Mouse (Mus musculus): ENCODE data around the gene Pim3.

Gene Pim3

DNA sequence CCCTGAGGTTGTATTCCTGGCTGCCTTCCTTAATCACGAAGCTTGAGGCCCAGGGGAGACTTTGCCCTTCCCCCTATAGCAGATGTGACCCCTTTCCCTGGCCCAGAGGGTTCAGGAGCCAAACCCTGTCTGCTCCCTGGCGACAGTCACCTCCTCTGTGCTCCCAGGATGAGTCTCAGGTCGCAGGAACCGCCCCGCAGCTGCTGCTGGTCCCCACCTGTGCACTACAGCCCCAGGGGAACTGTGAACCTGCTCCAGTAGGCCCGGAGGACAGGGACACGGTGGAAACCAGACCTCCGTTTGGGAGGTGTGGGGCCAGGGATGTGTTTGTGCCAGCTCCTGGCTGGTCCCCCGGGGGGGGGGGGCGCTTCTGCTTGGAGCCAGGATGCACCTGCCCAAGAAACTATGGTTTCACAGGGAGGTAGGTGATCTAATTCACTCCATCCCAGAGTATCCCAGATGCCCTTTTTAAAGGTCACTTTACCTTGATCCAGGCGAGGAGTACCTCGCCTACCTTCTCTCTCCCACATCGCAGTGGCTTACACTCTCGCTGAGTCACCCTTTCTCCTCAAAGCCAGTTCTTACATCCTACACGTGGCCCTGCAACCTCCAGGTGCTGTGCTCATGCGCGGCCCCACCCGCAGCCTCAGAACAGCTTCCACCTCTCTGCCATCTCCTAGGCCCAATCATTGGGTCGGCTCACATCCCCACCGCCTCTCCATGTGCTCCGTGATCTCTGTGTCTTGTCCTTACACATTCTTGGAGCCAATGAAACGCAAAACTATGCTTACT, 19.5 kb downstream of the Pim3 start:
- DNase-seq = no peak

DNA sequence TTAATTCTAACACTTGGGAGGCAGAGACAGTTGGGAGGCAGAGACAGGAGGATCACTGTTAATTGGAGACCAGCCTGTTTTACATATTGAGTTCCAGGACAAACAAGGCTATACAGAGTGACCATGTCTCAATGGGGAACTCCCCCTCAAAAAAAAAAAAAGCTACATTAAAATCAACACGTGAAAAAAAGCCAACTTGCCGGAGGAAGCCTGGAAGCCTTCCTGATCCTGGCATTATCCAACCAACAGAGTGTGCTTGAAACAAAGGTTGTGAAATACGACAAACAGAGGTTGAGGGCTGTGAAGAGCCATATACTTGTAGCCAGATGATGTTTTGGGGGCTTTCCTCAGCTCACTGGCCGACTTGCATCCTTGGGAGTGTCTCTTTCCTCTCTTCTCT, 20.9 kb downstream of the Pim3 start:
- DNase-seq = peak in 1 of 2 experiments; percentile 47

DNA sequence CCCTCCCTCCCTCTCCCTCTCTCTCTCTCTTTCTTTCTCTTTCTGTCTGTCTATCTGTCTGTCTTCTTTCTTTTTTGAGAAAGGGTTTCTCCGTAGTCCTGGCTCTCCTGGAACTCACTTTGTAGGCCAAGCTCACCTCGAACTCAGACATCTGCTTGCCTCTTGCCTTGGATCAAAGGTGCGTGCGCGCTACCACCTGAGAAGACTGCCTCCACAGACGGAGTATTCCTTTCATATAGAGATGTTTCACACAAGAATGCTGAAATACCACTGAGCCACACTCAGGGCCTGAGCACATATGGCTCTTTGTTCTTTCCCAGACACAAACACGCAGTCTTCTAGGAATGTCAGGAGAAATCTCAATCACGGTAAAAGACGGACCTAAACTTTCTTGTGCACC, 21.4 kb downstream of the Pim3 start:
- DNase-seq = no peak

DNA sequence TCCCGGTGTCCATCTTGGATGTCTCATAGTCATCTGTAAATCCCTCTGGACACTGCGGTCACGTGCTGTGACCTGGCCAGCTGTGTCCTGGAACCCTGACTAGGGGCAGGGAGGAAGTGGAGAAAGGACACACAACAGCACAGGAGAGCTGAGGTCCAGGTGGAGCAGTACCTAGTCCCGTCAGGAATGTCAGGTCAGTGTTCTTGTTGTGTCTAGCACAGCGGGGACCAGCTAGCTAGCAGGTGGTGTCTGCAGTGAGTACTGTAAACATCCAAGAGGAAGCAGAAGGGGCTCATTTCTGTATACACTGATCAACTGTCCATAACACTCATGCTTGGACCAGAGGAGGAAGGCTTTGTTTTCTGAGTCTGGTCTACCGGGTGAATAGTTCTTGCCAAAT, 23.4 kb downstream of the Pim3 start:
- DNase-seq = no peak

DNA sequence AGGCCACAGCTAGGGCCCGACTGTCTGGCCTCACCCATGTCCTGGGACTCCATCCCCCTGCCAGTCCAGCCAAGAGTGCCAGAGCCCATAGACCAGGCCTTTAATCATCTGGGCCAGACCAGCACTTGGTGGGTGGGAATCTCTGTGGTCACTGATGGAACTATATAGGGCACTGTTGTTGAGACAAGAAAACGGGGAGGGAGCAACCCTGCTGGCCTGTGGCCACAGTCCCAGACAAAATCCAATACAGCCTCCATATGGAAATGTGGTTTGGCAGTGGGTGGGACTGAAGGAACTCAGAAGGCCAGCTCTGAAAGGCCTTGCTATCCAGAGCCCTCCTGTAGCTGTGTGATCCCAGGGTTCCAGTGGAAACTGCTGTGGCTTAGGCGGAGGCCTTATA, 27.0 kb downstream of the Pim3 start:
- no peak for DNase-seq

DNA sequence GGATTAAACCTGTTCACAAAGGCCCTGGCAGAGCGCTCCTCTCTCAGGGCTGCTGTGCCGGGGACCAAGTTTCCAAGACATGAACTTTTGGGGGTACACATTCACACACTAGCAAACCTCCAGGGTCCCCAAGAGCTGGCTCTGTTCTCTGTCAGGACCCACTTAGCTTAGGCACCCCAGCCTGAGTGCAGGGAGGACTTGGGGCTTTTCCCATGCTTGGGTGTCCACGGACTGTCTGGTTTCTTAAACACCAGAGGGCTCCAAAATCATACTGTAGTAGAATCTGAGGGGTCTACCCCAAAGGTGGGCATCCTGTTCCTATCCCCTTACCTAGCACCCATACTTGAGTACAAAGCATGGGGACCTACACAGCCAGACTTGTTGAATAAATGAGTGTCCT, 28.0 kb downstream of the Pim3 start:
- no peak for DNase-seq

DNA sequence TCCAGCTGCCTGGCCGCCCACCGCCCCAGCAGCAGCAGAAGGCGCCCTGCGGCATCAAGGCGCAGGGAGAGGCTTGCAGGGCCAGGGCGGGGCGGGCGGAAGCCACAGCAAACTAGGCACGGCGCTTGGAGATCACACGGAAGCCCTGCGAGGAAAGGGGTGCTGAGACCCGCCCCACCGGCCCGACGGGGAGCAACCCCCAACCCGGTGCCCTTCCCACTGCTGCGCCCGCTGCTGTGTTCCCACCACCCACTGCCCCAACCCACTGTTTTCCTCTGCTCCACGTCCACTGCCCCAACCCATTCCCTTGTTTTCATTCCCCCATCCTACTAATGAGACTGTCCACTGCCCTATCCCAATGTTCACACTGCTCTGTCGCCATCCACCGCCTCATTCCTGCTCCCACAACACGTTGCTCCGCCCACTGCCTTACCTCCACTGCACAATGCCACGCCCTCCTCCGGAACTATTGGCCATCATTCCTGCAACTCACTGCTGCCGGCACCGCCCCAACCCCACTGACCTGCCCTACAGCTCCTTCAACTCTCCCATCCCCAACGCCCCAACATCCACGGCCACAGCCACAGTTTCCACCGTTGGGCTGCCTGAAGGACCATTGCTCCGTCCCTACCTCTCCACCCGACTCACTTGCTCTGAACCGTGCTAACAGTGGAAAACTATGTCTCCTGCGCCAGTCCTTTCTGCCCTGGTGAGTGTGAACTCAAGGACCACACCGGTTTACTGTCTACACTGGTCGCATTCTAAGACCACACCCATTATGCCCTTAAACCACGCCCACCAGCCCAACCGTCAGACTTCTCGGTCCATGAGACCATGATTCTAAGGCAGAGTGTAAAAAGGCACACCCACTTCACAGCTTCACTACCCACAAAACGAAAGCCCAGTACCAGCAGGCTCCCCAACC, 29.0 kb downstream of the Pim3 start:
- peak; percentile 91 to 93 for DNase-seq

DNA sequence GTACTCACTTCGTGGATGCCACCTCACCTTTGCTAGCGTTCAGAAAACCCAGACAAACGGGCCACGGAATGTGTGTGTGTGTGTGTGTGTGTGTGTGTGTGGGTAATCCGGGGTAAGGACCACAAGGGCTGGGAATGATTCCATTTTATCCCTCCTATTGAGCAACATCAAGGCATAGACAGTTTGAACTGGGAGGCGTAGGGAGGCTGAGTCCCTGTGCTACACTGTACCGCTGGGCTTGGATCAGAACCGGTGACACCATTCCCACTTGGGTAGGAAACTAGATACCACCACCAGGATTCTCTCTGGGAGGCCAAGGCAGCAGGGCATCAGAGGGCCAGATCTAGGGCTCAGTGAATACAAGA, 29.7 kb downstream of the Pim3 start:
- no peak for DNase-seq

DNA sequence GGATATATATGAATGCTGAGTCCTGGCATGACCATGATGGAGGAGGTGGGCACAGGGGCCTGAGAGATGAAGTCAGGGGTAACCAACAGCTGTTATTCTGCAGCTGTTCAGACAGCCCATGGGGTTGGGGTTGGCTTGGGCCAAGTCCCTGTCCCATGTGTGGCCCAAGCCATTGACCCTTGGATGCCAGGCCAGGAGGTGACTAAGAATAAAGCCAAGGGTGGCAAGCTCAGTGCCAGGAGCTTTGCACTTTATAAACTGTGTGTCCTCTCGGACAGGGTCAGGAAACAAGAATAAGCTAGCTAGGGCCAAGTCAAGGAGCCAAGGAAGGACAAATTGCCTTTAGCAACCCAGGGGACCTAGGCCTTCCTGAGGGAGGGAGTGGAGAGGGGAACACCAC, 30.3 kb downstream of the Pim3 start:
- DNase-seq = no peak

DNA sequence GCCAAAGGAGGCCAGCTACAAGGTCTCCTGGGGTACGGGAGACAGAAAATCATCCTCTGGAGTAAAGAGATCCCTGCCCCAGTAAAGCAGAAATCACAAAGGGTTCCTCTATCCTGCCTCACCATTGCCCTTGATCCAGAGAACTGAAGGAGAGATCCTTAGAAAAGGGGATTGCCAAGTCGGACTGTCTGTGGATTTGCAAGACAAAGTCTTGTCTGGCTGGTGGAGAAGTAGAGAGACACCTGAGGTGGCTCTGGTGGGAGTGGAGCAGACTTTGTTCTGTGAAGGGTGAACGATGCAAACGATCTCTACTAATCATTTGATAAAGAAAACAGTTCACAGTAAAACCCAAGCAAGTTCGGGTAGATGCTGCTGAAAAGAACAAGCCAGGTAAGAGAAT, 30.9 kb downstream of the Pim3 start:
- DNase-seq = no peak

DNA sequence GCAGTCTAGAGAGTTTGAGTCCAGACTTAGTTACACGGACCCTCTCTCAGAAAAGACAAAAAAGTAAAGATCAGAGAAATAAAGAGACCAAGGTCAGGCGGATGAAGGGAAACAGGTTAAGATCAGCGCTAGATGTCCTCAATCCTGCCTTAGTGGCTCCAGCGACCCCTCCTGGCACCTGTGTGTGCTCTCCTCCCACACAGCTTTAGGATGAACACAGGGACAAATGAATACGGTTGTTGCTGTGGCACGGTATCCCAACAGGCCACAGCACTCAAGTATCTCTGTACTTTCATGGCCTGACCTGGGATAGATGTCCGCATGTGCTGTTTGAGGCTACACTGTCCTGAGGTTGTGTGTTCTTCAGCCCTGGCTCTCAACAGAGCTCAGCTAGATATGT, 33.1 kb downstream of the Pim3 start:
- DNase-seq = no peak

DNA sequence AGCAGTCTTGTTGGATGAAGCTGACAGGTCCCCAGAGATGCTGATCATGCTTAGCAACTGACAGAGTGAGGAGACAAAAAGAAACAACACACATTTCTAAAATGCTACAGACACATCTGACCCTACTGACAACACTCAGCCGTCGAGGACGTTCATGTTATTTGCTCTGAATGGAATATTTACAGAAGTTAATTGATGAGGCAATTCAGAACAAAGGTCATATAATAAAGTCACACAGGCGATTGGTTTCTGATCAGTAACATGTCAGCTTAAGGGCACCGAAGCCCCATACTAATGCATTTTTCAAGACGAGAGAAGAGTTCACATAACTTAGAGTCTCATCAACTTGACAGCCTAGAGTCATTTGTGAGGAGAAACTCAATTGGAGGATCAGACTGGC, 33.9 kb downstream of the Pim3 start:
- DNase-seq = no peak

DNA sequence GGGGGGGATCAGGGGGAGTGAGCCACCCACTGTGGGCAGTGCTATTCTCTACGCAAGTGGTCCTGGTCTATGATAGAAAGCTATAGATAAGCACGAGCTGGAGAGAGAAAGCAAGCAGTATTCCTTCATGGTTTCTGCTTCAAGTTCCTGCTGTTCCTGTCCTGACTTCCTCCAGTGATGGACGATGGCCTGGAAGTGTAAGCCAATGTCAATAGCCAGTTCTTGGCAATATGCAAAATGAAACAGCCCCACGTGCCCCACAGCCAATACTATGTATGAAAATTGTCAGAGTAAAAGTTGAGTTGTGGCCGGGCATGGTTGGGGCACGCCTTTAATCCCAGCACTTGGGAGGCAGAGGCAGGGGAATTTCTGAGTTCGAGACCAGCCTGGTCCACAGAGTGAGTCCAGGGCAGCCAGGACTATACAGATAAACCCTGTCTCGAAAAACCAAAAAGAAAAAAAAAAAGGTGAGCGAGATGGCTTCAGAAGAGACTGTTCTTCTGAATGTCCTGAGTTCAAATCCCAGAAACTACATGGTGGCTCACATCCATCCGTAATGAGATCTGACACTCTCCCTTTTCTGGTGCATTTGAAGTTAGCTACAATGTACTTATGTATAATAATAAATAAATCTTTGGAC, 34.5 kb downstream of the Pim3 start:
- no peak for DNase-seq

DNA sequence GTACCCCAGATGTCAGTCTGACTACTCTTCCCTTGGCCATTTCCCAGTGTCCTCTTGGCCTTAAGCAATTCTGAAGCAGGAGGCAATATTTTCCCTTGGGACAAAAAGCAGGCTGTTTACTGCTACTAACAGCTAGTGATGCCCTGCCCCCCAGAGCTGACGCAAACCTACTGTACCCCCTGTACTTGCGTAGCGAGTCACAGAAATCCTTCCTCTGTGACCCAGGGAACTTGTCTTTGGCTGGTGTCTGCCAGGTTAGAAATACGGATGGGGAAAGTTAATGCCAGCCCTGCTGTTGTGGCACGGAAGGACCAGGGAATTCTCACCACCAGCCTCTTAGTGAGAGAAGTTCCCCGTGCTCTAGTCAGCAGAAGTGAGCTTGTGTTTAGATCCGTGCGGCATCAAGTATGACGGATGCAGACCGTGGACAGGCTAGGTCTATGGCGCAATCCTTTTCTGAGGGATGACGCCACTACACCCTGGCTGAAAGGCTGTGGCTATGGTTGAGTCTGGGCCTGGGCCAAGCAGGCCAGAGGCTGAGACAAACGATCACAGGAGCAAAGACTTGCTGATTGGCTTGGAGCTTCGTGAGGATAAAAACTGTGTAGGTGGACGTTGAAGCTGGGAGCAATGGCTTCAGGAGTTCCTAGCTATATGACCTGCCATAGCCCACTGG, 40.4 kb downstream of the Pim3 start:
- DNase-seq = peak; percentile 37 to 51

DNA sequence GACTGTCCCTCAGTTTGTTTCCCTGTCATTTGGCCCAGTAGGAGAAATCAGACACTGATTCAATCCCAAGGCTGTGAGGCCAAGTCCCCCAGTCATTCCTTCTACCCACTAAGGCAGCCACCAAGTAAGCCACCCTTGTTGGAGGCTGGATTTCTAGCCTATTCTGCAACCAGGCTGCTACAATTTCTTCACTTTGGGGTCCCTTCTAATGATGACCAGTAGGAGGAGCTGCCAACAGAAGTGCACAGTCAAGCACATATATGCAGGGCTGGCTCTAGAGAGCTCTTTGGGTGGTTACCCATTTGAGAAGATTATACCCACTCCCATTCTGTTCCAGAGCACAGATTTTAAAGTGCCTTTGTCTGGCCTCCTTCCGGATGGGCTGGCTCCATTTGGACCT, 41.1 kb downstream of the Pim3 start:
- no peak for DNase-seq

DNA sequence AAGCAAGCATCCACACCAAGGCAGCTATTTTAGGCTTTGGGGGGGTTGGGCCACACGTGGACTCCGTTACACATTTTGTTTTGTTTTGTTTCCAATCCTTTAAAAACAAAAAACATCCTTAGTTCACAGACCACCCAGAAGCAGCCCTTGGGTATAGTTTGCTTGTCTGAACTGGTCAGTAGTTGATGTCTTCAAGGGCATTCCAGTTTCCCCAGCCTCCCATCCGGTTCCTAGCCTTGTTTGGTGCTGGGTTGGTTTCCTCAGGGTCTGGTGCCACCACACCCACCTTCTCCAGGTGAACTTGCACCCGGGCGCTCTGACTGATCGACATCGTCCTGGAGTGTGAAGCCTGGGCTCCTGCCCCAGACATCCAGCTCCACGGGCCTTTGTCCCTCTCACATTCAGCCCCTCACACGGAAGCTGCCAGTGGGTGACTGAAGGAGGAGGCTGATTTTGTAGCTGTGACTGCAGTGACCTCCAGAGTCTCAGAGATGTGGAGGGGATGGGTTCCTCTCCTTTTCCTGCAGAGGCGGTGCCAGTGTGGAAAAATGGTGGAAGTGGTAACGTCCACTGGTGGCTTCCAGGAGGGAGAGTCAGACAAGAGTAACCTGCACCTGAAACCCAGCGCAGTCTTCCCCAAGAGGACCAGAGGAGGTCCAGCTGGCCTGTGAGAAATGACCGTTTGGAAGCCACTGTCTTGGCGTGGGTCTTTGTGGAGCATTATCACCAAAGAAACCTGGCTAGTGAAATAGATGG, 42.2 kb downstream of the Pim3 start:
- no peak for DNase-seq

DNA sequence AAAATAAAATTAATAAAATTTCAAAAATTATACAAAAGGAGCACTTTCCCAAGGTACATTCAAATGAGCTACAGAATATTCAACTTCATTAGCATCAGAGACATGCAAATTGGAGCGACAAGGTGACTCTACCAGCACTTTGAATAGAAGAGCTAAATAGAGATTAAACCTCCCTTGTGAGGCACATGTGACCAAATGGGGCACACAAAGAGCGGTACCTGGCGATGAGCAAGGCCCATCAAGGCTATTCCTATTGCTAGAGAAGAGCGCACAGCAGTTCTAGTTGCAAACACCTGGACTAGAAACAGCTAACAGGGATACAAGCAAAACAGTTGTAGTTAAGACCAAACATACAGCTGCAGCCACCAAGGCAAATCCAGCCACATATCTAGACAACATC, 44.4 kb downstream of the Pim3 start:
- DNase-seq = no peak

DNA sequence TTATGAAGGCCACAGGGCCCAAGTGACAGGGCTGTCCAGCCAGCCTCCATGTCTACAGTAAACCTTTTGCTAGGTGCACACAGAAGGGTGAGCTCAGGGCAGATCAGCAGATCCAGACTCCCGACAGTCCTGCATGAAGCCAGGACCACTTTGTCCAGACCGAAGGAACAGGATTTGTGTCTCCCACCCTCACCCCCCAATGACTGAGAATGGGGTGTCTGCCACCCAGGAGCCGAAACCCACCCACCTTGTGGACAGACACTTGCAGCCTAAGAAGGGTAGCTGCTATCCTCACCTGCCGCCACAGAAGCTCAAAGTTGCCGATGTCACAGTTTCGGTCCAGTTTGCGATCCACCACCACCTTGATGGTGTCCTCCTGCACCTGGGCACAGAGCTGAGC, 53.1 kb downstream of the Pim3 start:
- DNase-seq = no peak

Measured in lung, adult 18-20 months (tissue).